Comparison of ENCODE assay signal across 8 mouse cellular contexts in the genomic region with DNA sequence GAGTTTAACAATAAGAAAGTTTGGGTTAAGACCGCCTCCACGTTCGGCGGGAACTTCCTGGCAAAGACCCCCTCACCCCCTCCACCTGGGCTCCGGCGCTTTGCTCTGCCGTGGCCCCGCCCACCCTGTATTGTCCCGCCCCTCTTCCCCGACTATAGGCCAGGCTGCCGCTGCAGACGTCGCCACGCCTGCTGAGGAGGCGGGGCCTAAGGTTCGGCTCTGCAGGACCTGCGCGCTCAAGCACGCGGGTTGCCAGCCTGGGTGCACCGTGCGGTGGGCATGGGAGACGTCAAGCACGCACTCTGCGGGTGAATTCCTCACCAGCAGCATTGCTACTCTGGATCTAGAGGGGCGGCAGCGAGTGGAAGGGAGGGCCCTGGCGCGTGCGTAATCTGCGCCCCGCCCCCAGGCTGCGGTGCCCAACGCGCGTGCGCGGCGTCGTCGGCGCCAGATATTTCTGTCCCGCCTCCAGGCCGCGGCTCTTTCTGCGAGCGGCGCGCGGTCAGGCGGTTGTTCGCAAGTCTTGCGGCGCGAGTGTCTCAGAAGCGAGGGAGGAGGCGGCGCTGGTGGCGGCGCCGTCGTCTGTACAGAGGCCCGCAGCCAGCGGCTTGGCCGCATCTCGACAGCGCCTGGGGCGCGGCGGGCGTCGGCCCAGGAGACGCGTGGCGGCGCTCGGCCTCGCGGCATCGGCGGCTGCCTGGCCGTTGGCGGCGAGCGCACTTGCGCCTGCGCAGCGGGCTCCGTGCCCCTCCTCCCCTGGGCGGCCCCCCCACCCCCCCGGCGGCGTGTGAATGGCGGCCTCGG. TPM values are rescaled to one million over a fixed set of nuclear protein-coding genes. Genes with fewer than 3 reads are reported as not detected.
A peak's percentile ranks its signal among the peaks of the same experiment; 100 is the strongest.
DNase-seq lines count a peak whose midpoint lies in the region; ATAC-seq lines count a peak whose summit lies in the region.

No protein-coding gene starts in this region.

- peak; percentile 81 for ATAC-seq in inflammation-experienced regulatory T-cells, adult 6 months
- ATAC-seq in megakaryocyte progenitor cell, adult 5-6 weeks (replicated peaks; ENCODE audit: poor library complexity): peak; percentile 70

- intact Hi-C loops in gastrocnemius, postnatal 14 days (cut with DNase I; ENCODE audit: low total_unique reads): no loop called here
- intact Hi-C loops in left cerebral cortex, postnatal 10 days (cut with DNase I): loop anchor here (2.0 kb wide), 1 partner anchor 15 kb away; no protein-coding TSS in a partner anchor

- DNase-seq in adrenal gland, adult 18-20 months (ENCODE audit: low spot score in 2 of 2): peak; percentile 96 to 98
- DNase-seq in embryo, embryonic 10.5 days (ENCODE audit: low spot score): peak; percentile 96
- DNase-seq in gastrocnemius, postnatal 14 days: peak; percentile 92
- DNase-seq in left cerebral cortex, postnatal 10 days (ENCODE audit: extremely low spot score in 1 of 2, low spot score in 2 of 2): peak; percentile 91 to 96
- peak; percentile 95 to 97 for DNase-seq in right cerebral cortex, postnatal 10 days (ENCODE audit: low spot score in 2 of 2)
- peak; percentile 92 for DNase-seq in urinary bladder, postnatal 14 days (ENCODE audit: low spot score)

RNA-seq across cellular contexts. Expression of a gene that starts 10.5 kb away (rescaled TPM):
- 100 to 1,000 TPM; 210 to 213 TPM for total RNA-seq in adrenal gland, adult 18-20 months (2021)
- 100 to 1,000 TPM in 1 of 2 experiments, 10 to 100 TPM in 1; 95.6 to 103 TPM for total RNA-seq in gastrocnemius, postnatal 14 days (2021)
- polyA plus RNA-seq in inflammation-experienced regulatory T-cells, adult 6 months (2017; shearing (Covaris generic)): 100 to 1,000 TPM; 296 to 343 (median 309) TPM
- 100 to 1,000 TPM; 133 to 134 TPM for total RNA-seq in left cerebral cortex, postnatal 10 days (2021)
- 145 and 150 TPM in 2 replicates for total RNA-seq in megakaryocyte progenitor cell, adult 5-6 weeks (2015)
- 168 and 203 TPM in 2 replicates for total RNA-seq in megakaryocyte progenitor cell, adult 5-6 weeks (2017)

RNA-seq across cellular contexts. Expression of a gene that starts 13.9 kb away (rescaled TPM):
- total RNA-seq in adrenal gland, adult 18-20 months (2021): 100 to 1,000 TPM; 162 to 182 TPM
- total RNA-seq in gastrocnemius, postnatal 14 days (2021): 100 to 1,000 TPM; 141 to 149 TPM
- polyA plus RNA-seq in inflammation-experienced regulatory T-cells, adult 6 months (2017; shearing (Covaris generic)): 10 to 100 TPM; 14.9 to 21.8 (median 16.4) TPM
- total RNA-seq in left cerebral cortex, postnatal 10 days (2021): 100 to 1,000 TPM; 221 to 229 TPM
- total RNA-seq in megakaryocyte progenitor cell, adult 5-6 weeks (2015): 150 and 160 TPM in 2 replicates
- 123 and 179 TPM in 2 replicates for total RNA-seq in megakaryocyte progenitor cell, adult 5-6 weeks (2017)

RNA-seq across cellular contexts. Expression of a gene that starts 14.3 kb away (rescaled TPM):
- total RNA-seq in adrenal gland, adult 18-20 months (2021): 10 to 100 TPM; 12.1 to 12.5 TPM
- total RNA-seq in gastrocnemius, postnatal 14 days (2021): 1 to 10 TPM; 4.7 to 5.1 TPM
- polyA plus RNA-seq in inflammation-experienced regulatory T-cells, adult 6 months (2017; shearing (Covaris generic)): 1 to 10 TPM; 5.4 to 8.0 (median 6.5) TPM
- total RNA-seq in left cerebral cortex, postnatal 10 days (2021): 10 to 100 TPM; 31.3 to 32.1 TPM
- 11.4 and 13.8 TPM in 2 replicates for total RNA-seq in megakaryocyte progenitor cell, adult 5-6 weeks (2015)
- 7.8 and 9.8 TPM in 2 replicates for total RNA-seq in megakaryocyte progenitor cell, adult 5-6 weeks (2017)

RNA-seq across cellular contexts. Expression of a gene that starts 25.2 kb away (rescaled TPM):
- total RNA-seq in adrenal gland, adult 18-20 months (2021): 100 to 1,000 TPM; 201 to 235 TPM
- total RNA-seq in gastrocnemius, postnatal 14 days (2021): 10 to 100 TPM; 67.0 to 85.9 TPM
- polyA plus RNA-seq in inflammation-experienced regulatory T-cells, adult 6 months (2017; shearing (Covaris generic)): 10 to 100 TPM; 42.1 to 76.8 (median 57.0) TPM
- 100 to 1,000 TPM; 252 to 265 TPM for total RNA-seq in left cerebral cortex, postnatal 10 days (2021)
- total RNA-seq in megakaryocyte progenitor cell, adult 5-6 weeks (2015): 389 and 409 TPM in 2 replicates
- total RNA-seq in megakaryocyte progenitor cell, adult 5-6 weeks (2017): 506 and 507 TPM in 2 replicates

RNA-seq across cellular contexts. Expression of a gene that starts 26.1 kb away (rescaled TPM):
- total RNA-seq in adrenal gland, adult 18-20 months (2021): under 1 TPM in 1 of 2 experiments, not detected in 1; 0.70 TPM
- not detected for total RNA-seq in gastrocnemius, postnatal 14 days (2021)
- polyA plus RNA-seq in inflammation-experienced regulatory T-cells, adult 6 months (2017; shearing (Covaris generic)): 1 to 10 TPM in 1 of 3 experiments, under 1 TPM in 2; 0.41 to 1.2 (median 0.64) TPM
- under 1 TPM in 1 of 2 experiments, not detected in 1; 0.20 TPM for total RNA-seq in left cerebral cortex, postnatal 10 days (2021)
- not detected in 2 replicates for total RNA-seq in megakaryocyte progenitor cell, adult 5-6 weeks (2015)
- not detected in 2 replicates for total RNA-seq in megakaryocyte progenitor cell, adult 5-6 weeks (2017)

Comparison
In these comparisons a context has a peak if more than half of its experiments do, and no peak if none do; other contexts are left out.
1. Peak in every context shown above with its lines: DNase-seq and ATAC-seq.